In the genomic region with DNA sequence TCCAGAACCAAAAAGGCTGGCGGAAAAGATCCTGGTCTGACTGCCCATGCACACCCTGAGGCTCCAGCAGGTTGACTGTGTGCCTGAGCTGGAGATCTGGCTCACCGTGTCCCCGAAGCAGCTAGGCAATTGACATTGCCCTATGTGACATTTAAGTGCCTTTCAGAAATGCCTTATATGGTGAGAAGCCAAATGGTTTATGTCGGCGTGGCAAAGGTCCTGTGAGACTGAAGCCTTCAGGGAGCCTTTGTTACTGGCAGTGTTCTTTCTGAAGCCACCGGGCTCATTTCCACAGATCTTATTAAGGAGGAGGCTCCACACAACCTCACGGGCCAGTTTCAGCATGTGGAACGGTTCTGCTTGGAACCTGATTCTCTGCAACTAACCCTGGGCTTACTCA, we compare ENCODE assay signal across 7 mouse cellular contexts.
"Had no signal": no experiment of that assay in that cellular context is flagged by ENCODE, and none has a peak within 500 bp of the region (broad histone marks: within the 10 kb centered on the region; RNA-seq: fewer than 3 reads in every experiment).

No protein-coding gene starts in this region.

- H3K4me3 ChIP-seq: kidney, embryonic 15.5 days; limb, embryonic 13.5 days; midbrain, embryonic 12.5 days had no signal

- DNase-seq: lung, adult 18-20 months; right cerebral cortex, adult 18-20 months; thymus, postnatal 4 days had no signal

- H3K36me3 ChIP-seq: kidney, embryonic 15.5 days; limb, embryonic 13.5 days; midbrain, embryonic 12.5 days had no signal

- H3K27ac ChIP-seq: kidney, embryonic 15.5 days; limb, embryonic 13.5 days; liver, embryonic 14.5 days; midbrain, embryonic 12.5 days had no signal

- H3K27me3 ChIP-seq: limb, embryonic 13.5 days had no signal
